Mouse (Mus musculus): ENCODE results near the gene Slc12a6. TPM values are rescaled to one million over a fixed set of nuclear protein-coding genes. Genes with fewer than 3 reads are reported as not detected.

Slc12a6 gene
- polyA plus RNA-seq, 1 experiment from 2014 or later, result 16.5 TPM

- ATAC-seq (ENCODE audit: low FRiP score), result no peak
- Histone ChIP-seq H3K9ac (no peak overlapping the region), H3K9me3 (no peaks in the 10 kb centered on the region), H3K27me3 (0 out of 2 replicates have a peak, but pooled peaks cover 2% of the 10 kb centered on the region), H3K36me3 (peaks cover 59% of the 10 kb centered on the region), H3K4me2 (no peak overlapping the region), H3K4me1 (replicated peaks) (peaks cover 11% of the 10 kb centered on the region), H3K27ac (no peak overlapping the region), H3K4me3 (no peak overlapping the region)
- WGBS, result 93% methylated on average over 5 of the region's 5 CpGs
These were observed 20.3 kb upstream of the Slc12a6 start for GRCm38 (mm10) chr2:112245307-112245706.

GRCm38 (mm10) chr2:112246193-112246592, 19.4 kb upstream of the Slc12a6 start:
- H3K27me3 ChIP-seq, result 0 out of 2 replicates have a peak, but pooled peaks cover 1% of the 10 kb centered on the region
- H3K4me3 ChIP-seq, result no peak overlapping the region
- H3K36me3 ChIP-seq, result peaks cover 59% of the 10 kb centered on the region
- H3K9ac ChIP-seq, result no peak overlapping the region
- H3K27ac ChIP-seq, result no peak overlapping the region
- H3K4me2 ChIP-seq, result no peak overlapping the region
- H3K4me1 ChIP-seq (replicated peaks), result peaks cover 2% of the 10 kb centered on the region
- WGBS, result 97% methylated on average over 6 of the region's 6 CpGs
- H3K9me3 ChIP-seq, result no peaks in the 10 kb centered on the region
- ATAC-seq (ENCODE audit: low FRiP score), result peak; percentile 41; the same call in 1 of the 2 replicates

DNA sequence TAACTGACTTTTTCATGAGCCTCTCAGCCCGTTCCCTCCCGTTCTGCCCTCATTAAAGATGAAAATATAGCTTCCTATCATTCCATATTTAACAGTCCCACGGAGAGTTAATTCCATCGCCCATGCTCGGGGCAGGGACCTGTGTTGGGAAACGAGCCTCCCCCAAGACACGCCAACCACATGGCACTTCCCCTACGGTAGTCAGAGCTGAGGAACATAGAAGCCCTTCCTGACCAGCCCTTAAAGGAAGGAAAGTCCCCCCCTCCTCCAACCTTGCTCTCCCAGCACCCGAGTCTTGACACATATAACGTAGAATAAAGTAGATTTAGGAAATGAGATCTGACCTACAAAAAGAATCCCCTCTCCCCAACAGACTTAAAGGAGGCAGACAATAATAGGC, 18.3 kb upstream of the Slc12a6 start:
- Histone ChIP-seq H3K9ac (no peak overlapping the region), H3K4me3 (no peak overlapping the region), H3K9me3 (no peaks in the 10 kb centered on the region), H3K36me3 (peaks cover 59% of the 10 kb centered on the region), H3K4me2 (no peak overlapping the region), H3K27ac (no peak overlapping the region), H3K4me1 (replicated peaks) (no peaks in the 10 kb centered on the region), H3K27me3 (no peaks in the 10 kb centered on the region)
- ATAC-seq (ENCODE audit: low FRiP score), result no peak
- WGBS, result 87% methylated on average over 10 of the region's 10 CpGs

GRCm38 (mm10) chr2:112249780-112250453, 15.7 kb upstream of the Slc12a6 start:
- H3K36me3 ChIP-seq, result peaks cover 40% of the 10 kb centered on the region
- no peaks in the 10 kb centered on the region for H3K9me3 ChIP-seq
- 95% methylated on average over 10 of the region's 10 CpGs for WGBS
- H3K4me3 ChIP-seq, result no peak overlapping the region
- H3K27me3 ChIP-seq, result no peaks in the 10 kb centered on the region
- H3K27ac ChIP-seq, result no peak overlapping the region
- H3K9ac ChIP-seq, result no peak overlapping the region
- no peaks in the 10 kb centered on the region for H3K4me1 ChIP-seq (replicated peaks)
- no peak overlapping the region for H3K4me2 ChIP-seq
- ATAC-seq (ENCODE audit: low FRiP score), result no peak

GRCm38 (mm10) chr2:112254675-112255515, 10.7 kb upstream of the Slc12a6 start:
- no peak overlapping the region for H3K4me2 ChIP-seq
- H3K27me3 ChIP-seq, result no peaks in the 10 kb centered on the region
- H3K36me3 ChIP-seq, result 0 out of 2 replicates have a peak, but pooled peaks cover 2% of the 10 kb centered on the region
- H3K4me3 ChIP-seq, result no peak overlapping the region
- no peaks in the 10 kb centered on the region for H3K9me3 ChIP-seq
- no peak for ATAC-seq (ENCODE audit: low FRiP score)
- no peak overlapping the region for H3K9ac ChIP-seq
- no peak overlapping the region for H3K27ac ChIP-seq
- WGBS, result 74% methylated on average over 7 of the region's 7 CpGs
- H3K4me1 ChIP-seq (replicated peaks), result no peaks in the 10 kb centered on the region

DNA sequence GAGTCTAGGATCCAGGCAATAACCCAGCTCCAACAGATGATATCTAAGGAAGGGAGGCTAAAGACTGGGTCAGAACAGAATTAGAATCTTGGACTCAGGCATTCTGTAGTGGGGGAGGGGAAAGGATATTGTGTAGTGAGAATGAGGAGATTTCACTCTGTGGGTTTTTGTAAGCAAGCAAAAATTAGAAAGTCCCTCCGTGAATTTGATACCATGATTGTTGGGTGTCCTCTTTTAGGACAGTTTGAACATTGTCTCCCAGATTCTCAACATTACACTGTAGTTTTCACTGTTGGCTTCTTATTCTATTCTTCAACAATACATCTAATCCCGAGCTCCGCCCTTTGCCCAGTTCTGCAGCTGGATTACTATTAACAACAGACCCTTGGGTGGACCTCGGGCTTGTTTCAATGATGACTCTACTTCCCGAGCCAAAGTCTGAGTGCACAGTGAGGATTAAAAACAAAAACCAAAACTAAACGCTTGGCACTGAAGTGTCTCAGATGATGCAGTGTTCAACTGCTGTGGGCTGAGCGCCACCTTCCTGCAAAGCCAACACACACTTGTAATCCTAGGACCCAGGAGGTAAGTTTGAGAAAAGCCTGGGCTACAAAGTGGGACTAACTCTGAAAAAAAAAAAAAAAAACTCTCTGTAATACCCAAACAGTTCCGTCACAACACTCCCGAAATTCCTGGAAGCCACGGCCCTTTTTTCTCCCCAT, 6.2 kb upstream of the Slc12a6 start, which contains the start of gene Nutm1:
Nutm1 (minus strand) TSS at position 51 of the 722 bp plus-strand sequence.
- WGBS, result 79% methylated on average over 10 of the region's 10 CpGs
- ATAC-seq (ENCODE audit: low FRiP score), result no peak

DNA sequence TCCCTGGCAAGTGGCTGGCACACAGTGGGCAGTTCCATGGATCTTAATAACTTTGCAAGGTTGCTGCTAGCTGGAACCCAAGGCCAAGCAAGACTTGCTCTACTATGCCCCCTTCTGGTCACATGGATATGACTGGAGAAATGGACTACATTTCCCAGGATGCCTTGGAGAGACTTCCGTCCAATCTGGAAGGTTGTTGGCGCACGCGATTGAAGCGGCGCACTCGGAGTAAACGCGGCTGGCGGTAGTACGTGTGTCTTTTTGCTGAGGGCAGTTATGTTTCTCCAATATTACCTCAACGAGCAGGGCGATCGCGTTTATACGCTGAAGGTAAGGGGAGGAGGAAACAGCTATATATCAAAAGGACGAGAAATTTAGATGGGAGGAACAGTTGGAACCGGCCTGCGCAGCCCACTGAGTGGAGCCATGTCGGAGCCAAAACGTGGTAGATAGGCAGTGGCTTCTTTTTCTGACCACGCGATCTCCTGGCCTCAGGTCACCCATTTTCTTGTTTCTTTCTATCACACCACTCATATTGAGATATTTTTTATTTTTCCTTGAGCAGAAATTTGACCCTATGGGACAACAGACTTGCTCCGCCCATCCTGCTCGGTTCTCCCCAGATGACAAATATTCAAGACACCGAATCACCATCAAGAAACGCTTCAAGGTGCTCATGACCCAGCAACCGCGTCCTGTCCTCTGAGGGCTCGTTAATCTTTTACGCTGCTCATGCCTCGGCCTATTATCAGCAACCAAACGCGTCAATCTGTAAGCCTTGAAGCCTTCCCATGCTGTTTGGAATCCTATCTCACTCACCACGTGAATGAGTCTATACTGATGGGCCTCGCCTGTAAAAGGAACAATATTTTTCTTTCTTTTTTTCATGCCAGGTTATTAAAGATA, 3.6 kb upstream of the Slc12a6 start, which contains the start of gene Nop10:
Nop10 (plus strand) TSS at position 179 of the 906 bp plus-strand sequence.
- peak; percentile 69 for ATAC-seq (ENCODE audit: low FRiP score)
- Histone ChIP-seq H3K27ac (peak within 1 kb of the TSS; percentile 83), H3K9me3 (no peaks in the 10 kb centered on the region), H3K4me3 (peak within 1 kb of the TSS; percentile 56), H3K4me2 (peak within 1 kb of the TSS; percentile 68), H3K27me3 (no peaks in the 10 kb centered on the region), H3K9ac (peak within 1 kb of the TSS; percentile 71), H3K4me1 (replicated peaks) (peaks cover 29% of the 10 kb centered on the region), H3K36me3 (no peaks in the 10 kb centered on the region)
- under 1% methylated on average over 36 of the region's 36 CpGs for WGBS

More for the DNA sequence above, 6.2 kb upstream of the Slc12a6 start, which contains the start of gene Nutm1:
- peaks cover 17% of the 10 kb centered on the region for H3K4me1 ChIP-seq (replicated peaks)
- no peaks in the 10 kb centered on the region for H3K9me3 ChIP-seq
- H3K9ac ChIP-seq, result no peak within 1 kb of the TSS
- no peak within 1 kb of the TSS for H3K4me2 ChIP-seq
- no peak within 1 kb of the TSS for H3K4me3 ChIP-seq
- no peaks in the 10 kb centered on the region for H3K27me3 ChIP-seq
- no peaks in the 10 kb centered on the region for H3K36me3 ChIP-seq
- H3K27ac ChIP-seq, result no peak within 1 kb of the TSS

DNA sequence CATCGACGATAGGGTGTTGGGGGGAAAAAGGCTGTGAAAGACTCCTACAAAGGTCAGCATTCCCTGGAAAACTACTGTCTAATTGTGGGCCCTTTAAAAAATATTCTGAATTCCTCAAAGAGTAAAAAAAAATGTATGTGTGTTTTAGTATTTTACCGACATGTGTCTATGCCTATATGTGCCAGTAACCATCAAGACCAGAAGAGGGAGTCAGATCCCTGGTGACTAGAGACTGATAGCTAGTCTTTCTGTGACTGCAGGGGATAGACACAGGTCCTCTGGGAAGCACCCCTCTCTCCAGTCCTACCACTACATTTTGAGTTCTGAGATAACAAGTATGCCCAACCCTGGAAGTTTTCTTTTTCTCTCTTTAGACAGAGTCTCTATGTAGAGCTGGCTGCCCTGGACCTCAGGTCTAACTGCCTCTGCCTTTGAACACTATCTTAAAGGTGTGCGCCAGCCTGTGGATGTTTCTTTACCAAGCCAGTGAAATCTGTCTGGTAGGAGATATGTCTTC, 2.8 kb upstream of the Slc12a6 start:
- ATAC-seq (ENCODE audit: low FRiP score), result no peak
- Histone ChIP-seq H3K4me3 (peak overlapping the region; percentile 56), H3K36me3 (no peaks in the 10 kb centered on the region), H3K4me1 (replicated peaks) (peaks cover 37% of the 10 kb centered on the region), H3K9me3 (no peaks in the 10 kb centered on the region), H3K9ac (peak overlapping the region; percentile 71), H3K4me2 (peak overlapping the region; percentile 68), H3K27me3 (no peaks in the 10 kb centered on the region), H3K27ac (no peak overlapping the region)
- WGBS, result 40% methylated on average over 4 of the region's 4 CpGs

GRCm38 (mm10) chr2:112264364-112264763, 1.3 kb upstream of the Slc12a6 start:
- Histone ChIP-seq H3K36me3 (no peaks in the 10 kb centered on the region), H3K9ac (no peak overlapping the region), H3K4me3 (no peak overlapping the region), H3K4me2 (no peak overlapping the region), H3K27ac (no peak overlapping the region), H3K27me3 (no peaks in the 10 kb centered on the region), H3K9me3 (no peaks in the 10 kb centered on the region), H3K4me1 (replicated peaks) (peaks cover 48% of the 10 kb centered on the region)
- WGBS, result 81% methylated on average over 4 of the region's 4 CpGs
- no peak for ATAC-seq (ENCODE audit: low FRiP score)

GRCm38 (mm10) chr2:112266242-112266592, 592 bp downstream of the Slc12a6 start, which contains the start of gene Gm21985:
Gene Gm21985 (plus strand): TSS chr2:112266314.
- peaks cover 57% of the 10 kb centered on the region for H3K4me1 ChIP-seq (replicated peaks)
- no peaks in the 10 kb centered on the region for H3K9me3 ChIP-seq
- no peaks in the 10 kb centered on the region for H3K36me3 ChIP-seq
- H3K4me2 ChIP-seq, result peak within 1 kb of the TSS; percentile 91
- H3K27me3 ChIP-seq, result no peaks in the 10 kb centered on the region
- peak within 1 kb of the TSS; percentile 87 for H3K9ac ChIP-seq
- 1% methylated on average over 11 of the region's 11 CpGs for WGBS
- peak within 1 kb of the TSS; percentile 65 for H3K4me3 ChIP-seq
- peak; percentile 39 for ATAC-seq (ENCODE audit: low FRiP score)
- H3K27ac ChIP-seq, result peak within 1 kb of the TSS; percentile 96

- Histone ChIP-seq H3K4me2 (peak overlapping the region; percentile 91), H3K9ac (peak overlapping the region; percentile 87), H3K36me3 (no peaks in the 10 kb centered on the region), H3K4me3 (peak overlapping the region; percentile 65), H3K27me3 (no peaks in the 10 kb centered on the region), H3K4me1 (replicated peaks) (peaks cover 61% of the 10 kb centered on the region), H3K27ac (no peak overlapping the region; the same call in 1 of the 2 replicates), H3K9me3 (no peaks in the 10 kb centered on the region)
- ATAC-seq (ENCODE audit: low FRiP score), result no peak
- 43% methylated on average over 10 of the region's 10 CpGs for WGBS
These were observed 1.2 kb downstream of the Slc12a6 start for GRCm38 (mm10) chr2:112266780-112267179.

Measured in hindbrain, embryonic 13.5 days (tissue).